Mouse (Mus musculus): ENCODE results near the gene Dgki.

Dgki gene

GRCm38 (mm10) chr6:36800309-36800946 lies 499.6 kb downstream of the Dgki start:
- no peak for DNase-seq

- DNase-seq = no peak
Observed at GRCm38 (mm10) chr6:36797066-36797655, 502.8 kb downstream of the Dgki start.
